Mouse (Mus musculus): ENCODE measurements around the gene Arid1b.

DNA sequence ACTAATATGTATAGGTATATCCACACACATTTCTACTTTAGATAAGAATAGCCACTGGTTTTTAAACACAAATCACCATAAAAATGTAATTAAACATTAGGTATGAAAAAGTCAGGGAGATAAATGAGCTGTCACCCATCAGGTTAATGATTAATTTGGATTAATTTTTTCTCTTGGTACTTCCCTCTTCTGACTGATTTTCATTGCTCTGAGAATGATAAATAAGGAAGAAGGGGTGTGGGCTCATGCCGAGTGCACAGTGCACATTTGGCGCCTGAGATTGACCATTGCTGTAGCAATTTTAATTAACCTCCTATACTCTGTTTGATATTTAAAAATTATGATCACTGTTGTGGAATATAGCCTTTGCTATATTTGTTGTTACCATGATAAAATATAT lies 159.3 kb downstream of the Arid1b start:
- TF ChIP-seq CTCF (IDR thresholded peaks at IDR 0.05; ENCODE audit: low read depth) = no peak
- no peak for TF ChIP-seq EP300 (IDR thresholded peaks at IDR 0.05; ENCODE audit: low read depth)

All from liver, postnatal 0 days (tissue).